Mouse (Mus musculus): ENCODE measurements around the gene Pnma1. TPM values are rescaled to one million over a fixed set of nuclear protein-coding genes. Genes with fewer than 3 reads are reported as not detected.

The Pnma1 gene
- polyA plus RNA-seq, 1 experiment from 2014 or later: 0.49 TPM

- H3K36me3 ChIP-seq (ENCODE audit: control insufficient read depth, insufficient read depth, low read length): peaks cover 18% of the 10 kb centered on the region
- no peaks in the 10 kb centered on the region for H3K27me3 ChIP-seq (ENCODE audit: control insufficient read depth, insufficient read depth, low read length)
- WGBS: 84% methylated on average over 15 of the region's 15 CpGs
- TF ChIP-seq EP300 (optimal IDR thresholded peaks at IDR 0.05) (no peak), CTCF (IDR thresholded peaks at IDR 0.05; ENCODE audit: low read depth) (no peak)
- H3K27ac ChIP-seq (replicated peaks): no peak overlapping the region
- ATAC-seq (ENCODE audit: low FRiP score, low TSS enrichment) (no peak), DNase-seq (ENCODE audit: low spot score) (no peak)
- no peak overlapping the region for H3K4me3 ChIP-seq (ENCODE audit: low read depth, low read length)
- no peaks in the 10 kb centered on the region for H3K9me3 ChIP-seq (ENCODE audit: control insufficient read depth, low read length)
- H3K4me2 ChIP-seq (replicated peaks; ENCODE audit: low read depth): no peak overlapping the region
- no peaks in the 10 kb centered on the region; the same call in 1 of the 2 replicates for H3K4me1 ChIP-seq (replicated peaks; ENCODE audit: control insufficient read depth, insufficient read depth)
- H3K9ac ChIP-seq (ENCODE audit: low read length): no peak overlapping the region
Measured at GRCm38 (mm10) chr12:84149971-84150370, 1.7 kb upstream of the Pnma1 start.

- Histone ChIP-seq H3K9ac (ENCODE audit: low read length) (peak overlapping the region; percentile 64; the same call in 1 of the 2 replicates), H3K36me3 (ENCODE audit: control insufficient read depth, insufficient read depth, low read length) (peaks cover 15% of the 10 kb centered on the region), H3K27me3 (ENCODE audit: control insufficient read depth, insufficient read depth, low read length) (no peaks in the 10 kb centered on the region), H3K27ac (replicated peaks) (no peak overlapping the region), H3K9me3 (ENCODE audit: control insufficient read depth, low read length) (no peaks in the 10 kb centered on the region), H3K4me2 (replicated peaks; ENCODE audit: low read depth) (peak overlapping the region; percentile 79), H3K4me3 (ENCODE audit: low read depth, low read length) (peak overlapping the region; percentile 48), H3K4me1 (replicated peaks; ENCODE audit: control insufficient read depth, insufficient read depth) (no peaks in the 10 kb centered on the region; the same call in 1 of the 2 replicates)
- TF ChIP-seq EP300 (optimal IDR thresholded peaks at IDR 0.05) (no peak), CTCF (IDR thresholded peaks at IDR 0.05; ENCODE audit: low read depth) (no peak)
- WGBS: 9% methylated on average over 10 of the region's 10 CpGs
- ATAC-seq (ENCODE audit: low FRiP score, low TSS enrichment) (peak; percentile 31), DNase-seq (ENCODE audit: low spot score) (peak; percentile 61)
Measured at GRCm38 (mm10) chr12:84148622-84149012, 328 bp upstream of the Pnma1 start.

- no peaks in the 10 kb centered on the region for H3K9me3 ChIP-seq (ENCODE audit: control insufficient read depth, low read length)
- no peak overlapping the region for H3K9ac ChIP-seq (ENCODE audit: low read length)
- no peak overlapping the region for H3K27ac ChIP-seq (replicated peaks)
- TF ChIP-seq CTCF (IDR thresholded peaks at IDR 0.05; ENCODE audit: low read depth): no peak
- no peak for TF ChIP-seq EP300 (optimal IDR thresholded peaks at IDR 0.05)
- 0 out of 2 replicates have a peak, but pooled peaks cover 3% of the 10 kb centered on the region for H3K36me3 ChIP-seq (ENCODE audit: control insufficient read depth, insufficient read depth, low read length)
- H3K27me3 ChIP-seq (ENCODE audit: control insufficient read depth, insufficient read depth, low read length): no peaks in the 10 kb centered on the region
- H3K4me2 ChIP-seq (replicated peaks; ENCODE audit: low read depth): no peak overlapping the region
- ATAC-seq (ENCODE audit: low FRiP score, low TSS enrichment) (no peak), DNase-seq (ENCODE audit: low spot score) (no peak)
- H3K4me3 ChIP-seq (ENCODE audit: low read depth, low read length): no peak overlapping the region
- 55% methylated on average over 14 of the region's 14 CpGs for WGBS
- no peaks in the 10 kb centered on the region for H3K4me1 ChIP-seq (replicated peaks; ENCODE audit: control insufficient read depth, insufficient read depth)
Measured at GRCm38 (mm10) chr12:84142281-84143050, 5.8 kb downstream of the Pnma1 start.

GRCm38 (mm10) chr12:84141271-84141670, 7.0 kb downstream of the Pnma1 start:
- WGBS: 56% methylated on average over 4 of the region's 4 CpGs
- H3K4me2 ChIP-seq (replicated peaks; ENCODE audit: low read depth): no peak overlapping the region
- no peak overlapping the region for H3K27ac ChIP-seq (replicated peaks)
- no peaks in the 10 kb centered on the region for H3K27me3 ChIP-seq (ENCODE audit: control insufficient read depth, insufficient read depth, low read length)
- DNase-seq (ENCODE audit: low spot score) (no peak), ATAC-seq (ENCODE audit: low FRiP score, low TSS enrichment) (peak; percentile 63; the same call in 1 of the 2 replicates)
- TF ChIP-seq CTCF (IDR thresholded peaks at IDR 0.05; ENCODE audit: low read depth): no peak
- TF ChIP-seq EP300 (optimal IDR thresholded peaks at IDR 0.05): no peak
- no peak overlapping the region for H3K9ac ChIP-seq (ENCODE audit: low read length)
- no peak overlapping the region for H3K4me3 ChIP-seq (ENCODE audit: low read depth, low read length)
- H3K36me3 ChIP-seq (ENCODE audit: control insufficient read depth, insufficient read depth, low read length): no peaks in the 10 kb centered on the region
- no peaks in the 10 kb centered on the region for H3K9me3 ChIP-seq (ENCODE audit: control insufficient read depth, low read length)
- H3K4me1 ChIP-seq (replicated peaks; ENCODE audit: control insufficient read depth, insufficient read depth): no peaks in the 10 kb centered on the region

- DNase-seq (ENCODE audit: low spot score) (no peak), ATAC-seq (ENCODE audit: low FRiP score, low TSS enrichment) (no peak)
- H3K4me1 ChIP-seq (replicated peaks; ENCODE audit: control insufficient read depth, insufficient read depth): no peaks in the 10 kb centered on the region
- no peak overlapping the region for H3K27ac ChIP-seq (replicated peaks)
- no peak overlapping the region for H3K4me3 ChIP-seq (ENCODE audit: low read depth, low read length)
- no peak for TF ChIP-seq CTCF (IDR thresholded peaks at IDR 0.05; ENCODE audit: low read depth)
- no peak for TF ChIP-seq EP300 (optimal IDR thresholded peaks at IDR 0.05)
- no peaks in the 10 kb centered on the region for H3K36me3 ChIP-seq (ENCODE audit: control insufficient read depth, insufficient read depth, low read length)
- no peaks in the 10 kb centered on the region for H3K27me3 ChIP-seq (ENCODE audit: control insufficient read depth, insufficient read depth, low read length)
- no peak overlapping the region for H3K4me2 ChIP-seq (replicated peaks; ENCODE audit: low read depth)
- no peaks in the 10 kb centered on the region for H3K9me3 ChIP-seq (ENCODE audit: control insufficient read depth, low read length)
- 62% methylated on average over 4 of the region's 4 CpGs for whole genome bisulfite sequencing
- H3K9ac ChIP-seq (ENCODE audit: low read length): no peak overlapping the region
Measured at GRCm38 (mm10) chr12:84140135-84140534, 8.2 kb downstream of the Pnma1 start.

GRCm38 (mm10) chr12:84137131-84137530, 11.2 kb downstream of the Pnma1 start:
- no peak overlapping the region for H3K27ac ChIP-seq (replicated peaks)
- H3K4me3 ChIP-seq (ENCODE audit: low read depth, low read length): no peak overlapping the region
- H3K4me1 ChIP-seq (replicated peaks; ENCODE audit: control insufficient read depth, insufficient read depth): no peaks in the 10 kb centered on the region
- no peaks in the 10 kb centered on the region for H3K9me3 ChIP-seq (ENCODE audit: control insufficient read depth, low read length)
- no peak for ATAC-seq (ENCODE audit: low FRiP score, low TSS enrichment)
- no peaks in the 10 kb centered on the region for H3K27me3 ChIP-seq (ENCODE audit: control insufficient read depth, insufficient read depth, low read length)
- H3K36me3 ChIP-seq (ENCODE audit: control insufficient read depth, insufficient read depth, low read length): no peaks in the 10 kb centered on the region
- H3K4me2 ChIP-seq (replicated peaks; ENCODE audit: low read depth): no peak overlapping the region
- 93% methylated on average over 7 of the region's 7 CpGs for WGBS
- DNase-seq (ENCODE audit: low spot score): no peak
- H3K9ac ChIP-seq (ENCODE audit: low read length): no peak overlapping the region
- no peak for TF ChIP-seq EP300 (optimal IDR thresholded peaks at IDR 0.05)
- TF ChIP-seq CTCF (IDR thresholded peaks at IDR 0.05; ENCODE audit: low read depth): no peak

Measured in stomach, postnatal 0 days (tissue).